Mouse (Mus musculus) cerebellum, adult 2 months (tissue): ENCODE results near the gene Gm17359.

Source experiments
- CTCF ChIP-seq: fragments of 200-500 bp; IDR thresholded peaks from 2 replicates; pipeline ENCODE4 v1.5.1; 2011; ENCODE audit warnings: low read depth, mild to moderate bottlenecking, control low read depth, low read length, moderate library complexity, borderline replicate concordance; ENCODE audit not compliant: insufficient read depth
- POLR2A ChIP-seq: fragments of 200-500 bp; IDR thresholded peaks from 2 replicates; pipeline ENCODE4 v1.6.1; 2011; ENCODE audit warnings: low read length, control low read depth, borderline replicate concordance; ENCODE audit not compliant: insufficient read depth

- no peak for TF ChIP-seq CTCF
- TF ChIP-seq POLR2A: no peak
Observed at GRCm38 (mm10) chr3:79434985-79435384, 98.5 kb downstream of the Gm17359 start.
